Mouse (Mus musculus) WW6 (cell line): Measurements from ENCODE around the gene Six6.
A peak's percentile ranks its signal among the peaks of the same experiment; 100 is the strongest.

Experiments used
- DNase-seq: peaks from one replicate; pipeline ENCODE4 v3.0.0-alpha.2; 2013; ENCODE audit warnings: low read depth, low spot score

Gene Six6

GRCm38 (mm10) chr12:72939616-72940015 is at the start of gene Six6:
TSS of gene Six6 (plus strand) at chr12:72939892.
- peak; percentile 67 for DNase-seq

- peak; percentile 54 for DNase-seq
Observed at GRCm38 (mm10) chr12:72917159-72917993, 22.3 kb upstream of the Six6 start.

GRCm38 (mm10) chr12:72936751-72937150 is 2.9 kb upstream of the Six6 start:
- no peak for DNase-seq

- no peak for DNase-seq
Observed at GRCm38 (mm10) chr12:72937537-72938120, 2.1 kb upstream of the Six6 start.

GRCm38 (mm10) chr12:72938176-72938575 is 1.5 kb upstream of the Six6 start:
- no peak for DNase-seq

- DNase-seq, result no peak
Observed at GRCm38 (mm10) chr12:72938600-72939490, 847 bp upstream of the Six6 start.

GRCm38 (mm10) chr12:72940071-72940821 is 554 bp downstream of the Six6 start, which contains the start of gene 4930447C04Rik:
TSS of gene 4930447C04Rik (minus strand) at chr12:72940774.
- no peak for DNase-seq

GRCm38 (mm10) chr12:72940822-72941397 is 1.2 kb downstream of the Six6 start:
- DNase-seq, result no peak

GRCm38 (mm10) chr12:72941398-72942051 is 1.8 kb downstream of the Six6 start:
- no peak for DNase-seq

- DNase-seq, result no peak
Observed at GRCm38 (mm10) chr12:72942171-72942570, 2.5 kb downstream of the Six6 start.

- DNase-seq, result no peak
Observed at GRCm38 (mm10) chr12:72943574-72944110, 4.0 kb downstream of the Six6 start.

GRCm38 (mm10) chr12:72944411-72945225 is 4.9 kb downstream of the Six6 start:
- DNase-seq, result no peak

GRCm38 (mm10) chr12:72945301-72946063 is 5.8 kb downstream of the Six6 start:
- DNase-seq, result no peak

- no peak for DNase-seq
Observed at GRCm38 (mm10) chr12:72946064-72946395, 6.3 kb downstream of the Six6 start.

- no peak for DNase-seq
Observed at GRCm38 (mm10) chr12:72946805-72947204, 7.1 kb downstream of the Six6 start.

- no peak for DNase-seq
Observed at GRCm38 (mm10) chr12:72947335-72947734, 7.6 kb downstream of the Six6 start.

- no peak for DNase-seq
Observed at GRCm38 (mm10) chr12:72953089-72953488, 13.4 kb downstream of the Six6 start.

GRCm38 (mm10) chr12:72953858-72954257 is 14.2 kb downstream of the Six6 start:
- no peak for DNase-seq

- no peak for DNase-seq
Observed at GRCm38 (mm10) chr12:72954906-72955305, 15.2 kb downstream of the Six6 start.
